Mouse (Mus musculus) small intestine, adult 2 months (tissue): ENCODE results near the gene Proz.

Experiments
- CTCF ChIP-seq: fragments of 200-500 bp; IDR thresholded peaks from 2 replicates; pipeline ENCODE4 v1.5.1; 2012; ENCODE audit warnings: low read depth, mild to moderate bottlenecking, control low read depth, inconsistent platforms, low read length, moderate library complexity, mixed read lengths; ENCODE audit not compliant: insufficient replicate concordance, insufficient read length; ENCODE audit errors: extremely low read depth
- POLR2A ChIP-seq: fragments of 200-500 bp; IDR thresholded peaks from 2 replicates; pipeline ENCODE4 v1.6.1; 2012; ENCODE audit warnings: low read depth, mild to moderate bottlenecking, control low read depth, inconsistent platforms, low read length, moderate library complexity

- TF ChIP-seq CTCF (no peak), POLR2A (no peak)
Measured at GRCm38 (mm10) chr8:13036346-13036812, 24.3 kb upstream of the Proz start.
